Mouse (Mus musculus) C2C12 (cell line): ENCODE measurements at regions not wholly inside any gene's neighbourhood (a gene's known extent, or its start where the extent isn't known, plus 50 kb on each side); places are given as distances from the start of the nearest gene placed in this dataset.

Source experiments
- CTCF ChIP-seq: IDR thresholded peaks from one replicate; pipeline ENCODE4 v1.5.1; 2011; ENCODE audit not compliant: control insufficient read depth, insufficient read depth, insufficient read length
- FOSL1 ChIP-seq: IDR thresholded peaks from one replicate; pipeline ENCODE4 v1.8.0; 2011; ENCODE audit warnings: mild to moderate bottlenecking, low read length; ENCODE audit not compliant: poor library complexity, insufficient read depth, severe bottlenecking
- MAX ChIP-seq: IDR thresholded peaks from one replicate; pipeline ENCODE4 v1.6.1; 2011; ENCODE audit warnings: mild to moderate bottlenecking, control low read depth

DNA sequence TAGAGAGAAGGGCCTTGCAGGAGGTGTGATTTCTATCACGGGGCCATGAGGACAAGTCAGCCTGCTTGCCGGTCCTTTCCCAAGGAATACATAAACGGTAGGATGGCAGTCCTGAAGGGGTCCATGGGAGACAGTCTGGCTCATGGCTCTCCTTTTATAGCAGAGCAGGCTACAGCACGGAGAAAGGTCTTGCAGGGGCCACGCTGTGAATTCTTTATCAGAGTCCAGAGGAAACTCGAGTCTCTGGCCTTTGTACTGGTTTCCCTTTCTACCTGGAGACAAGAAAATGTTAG, 1984.0 kb downstream of the 4930444P10Rik start:
- TF ChIP-seq MAX (no peak), CTCF (no peak), FOSL1 (no peak)
